Mouse (Mus musculus): Measurements from ENCODE around the gene Mef2d.

- TF ChIP-seq CTCF (IDR thresholded peaks at IDR 0.05; ENCODE audit: borderline replicate concordance, extremely low read depth, insufficient read depth, insufficient read length) (no peak), POLR2A (IDR thresholded peaks at IDR 0.05; ENCODE audit: borderline replicate concordance, extremely low read depth, insufficient read depth, insufficient read length, poor library complexity, severe bottlenecking) (no peak)
Measured at GRCm38 (mm10) chr3:88177106-88177505, 34.9 kb downstream of the Mef2d start.
